Comparison of ENCODE assay signal across 9 mouse cellular contexts in genomic region chr9:122248168-122248567, GRCm38 (mm10). TPM values are rescaled to one million over a fixed set of nuclear protein-coding genes. Genes with fewer than 3 reads are reported as not detected.
DNase-seq lines count a peak whose midpoint lies in the region; ATAC-seq and TF ChIP-seq lines count a peak whose summit lies in the region.
"Had no signal": no experiment of that assay in that cellular context is flagged by ENCODE, and none has a peak within 500 bp of the region (broad histone marks: within the 10 kb centered on the region; RNA-seq: fewer than 3 reads in every experiment).

No protein-coding gene starts in this region.

- ATAC-seq in embryonic facial prominence, embryonic 11.5 days (replicated peaks; ENCODE audit: insufficient number of reproducible peaks, low FRiP score, low TSS enrichment, low read depth): no peak
- ATAC-seq in intestine, embryonic 16.5 days: peak; percentile 65; the same call in 1 of the 2 replicates
- ATAC-seq in lung, embryonic 14.5 days (ENCODE audit: insufficient read depth): peak; percentile 64
- ATAC-seq in neutrophil, adult 5-6 weeks (ENCODE audit: extremely low read depth, insufficient number of reproducible peaks, low FRiP score, poor library complexity, severe bottlenecking): peak; percentile 59; the same call in 1 of the 2 replicates

- peak; percentile 79 for TF ChIP-seq CTCF in lung, embryonic 14.5 days (IDR thresholded peaks at IDR 0.05; ENCODE audit: low read depth)

- H3K36me3 ChIP-seq in embryonic facial prominence, embryonic 11.5 days (replicated peaks; ENCODE audit: control insufficient read depth, insufficient read depth, low read depth, low read length): no peaks in the 10 kb centered on the region
- peaks cover 8% of the 10 kb centered on the region; the same call in 1 of the 2 replicates for H3K36me3 ChIP-seq in intestine, embryonic 16.5 days (ENCODE audit: control insufficient read depth, insufficient read depth, low read length)
- peaks cover 19% of the 10 kb centered on the region; the same call in 1 of the 2 replicates for H3K36me3 ChIP-seq in lung, embryonic 14.5 days (ENCODE audit: insufficient read depth)

- no peaks in the 10 kb centered on the region for H3K27me3 ChIP-seq in embryonic facial prominence, embryonic 11.5 days (ENCODE audit: control insufficient read depth, insufficient read depth, low read length)
- H3K27me3 ChIP-seq in intestine, embryonic 16.5 days (replicated peaks; ENCODE audit: control insufficient read depth, insufficient read depth, low read length): no peaks in the 10 kb centered on the region
- no peaks in the 10 kb centered on the region for H3K27me3 ChIP-seq in lung, embryonic 14.5 days (ENCODE audit: insufficient read depth, low read length)
- H3K27me3 ChIP-seq: embryonic facial prominence, embryonic 13.5 days; limb, embryonic 15.5 days had no signal

- 42% methylated on average over 8 of the region's 8 CpGs for WGBS in embryonic facial prominence, embryonic 11.5 days
- WGBS in intestine, embryonic 16.5 days: 37% methylated on average over 8 of the region's 8 CpGs
- 42% methylated on average over 8 of the region's 8 CpGs for WGBS in lung, embryonic 14.5 days

- H3K4me3 ChIP-seq in embryonic facial prominence, embryonic 11.5 days (ENCODE audit: low read depth, low read length): no peak overlapping the region
- H3K4me3 ChIP-seq in intestine, embryonic 16.5 days (ENCODE audit: low read length): no peak overlapping the region
- H3K4me3 ChIP-seq in lung, embryonic 14.5 days (ENCODE audit: low read depth, low read length): no peak overlapping the region
- H3K4me3 ChIP-seq: embryonic facial prominence, embryonic 13.5 days; limb, embryonic 15.5 days had no signal

- no peak overlapping the region for H3K27ac ChIP-seq in embryonic facial prominence, embryonic 11.5 days (replicated peaks; ENCODE audit: low read depth, low read length)
- H3K27ac ChIP-seq in intestine, embryonic 16.5 days (ENCODE audit: low read length): no peak overlapping the region
- no peak overlapping the region for H3K27ac ChIP-seq in lung, embryonic 14.5 days (ENCODE audit: low read depth)
- H3K27ac ChIP-seq: limb, embryonic 15.5 days had no signal

- DNase-seq in ovary, postnatal 36 days (ENCODE audit: low spot score): peak; percentile 36
- no peak for DNase-seq in ovary, postnatal 10 days (ENCODE audit: low spot score)
- DNase-seq in adrenal gland, postnatal 25 days: peak; percentile 43
- peak; percentile 68 for DNase-seq in embryonic facial prominence, embryonic 11.5 days (ENCODE audit: low spot score)
- DNase-seq in lung, embryonic 14.5 days: peak; percentile 72

- H3K9me3 ChIP-seq in embryonic facial prominence, embryonic 11.5 days (replicated peaks; ENCODE audit: control insufficient read depth, low read length): no peaks in the 10 kb centered on the region
- no peaks in the 10 kb centered on the region for H3K9me3 ChIP-seq in intestine, embryonic 16.5 days (ENCODE audit: control insufficient read depth, low read length)
- no peaks in the 10 kb centered on the region for H3K9me3 ChIP-seq in lung, embryonic 14.5 days (ENCODE audit: low read depth, low read length)
- H3K9me3 ChIP-seq: embryonic facial prominence, embryonic 13.5 days; limb, embryonic 15.5 days had no signal

- H3K9ac ChIP-seq in embryonic facial prominence, embryonic 11.5 days (replicated peaks; ENCODE audit: low read length): no peak overlapping the region
- H3K9ac ChIP-seq in intestine, embryonic 16.5 days (ENCODE audit: low read depth, low read length): no peak overlapping the region
- H3K9ac ChIP-seq in lung, embryonic 14.5 days: no peak overlapping the region
- H3K9ac ChIP-seq: embryonic facial prominence, embryonic 13.5 days; limb, embryonic 15.5 days had no signal

- no peaks in the 10 kb centered on the region for H3K4me1 ChIP-seq in embryonic facial prominence, embryonic 11.5 days (ENCODE audit: control insufficient read depth, insufficient read depth, low read length)
- H3K4me1 ChIP-seq in intestine, embryonic 16.5 days (ENCODE audit: control insufficient read depth, insufficient read depth, low read length): no peaks in the 10 kb centered on the region
- H3K4me1 ChIP-seq in lung, embryonic 14.5 days (ENCODE audit: insufficient read depth): no peaks in the 10 kb centered on the region

- no peak overlapping the region for H3K4me2 ChIP-seq in embryonic facial prominence, embryonic 11.5 days (ENCODE audit: low read depth, low read length)
- no peak overlapping the region for H3K4me2 ChIP-seq in intestine, embryonic 16.5 days (ENCODE audit: low read depth, low read length)
- no peak overlapping the region for H3K4me2 ChIP-seq in lung, embryonic 14.5 days
- H3K4me2 ChIP-seq: embryonic facial prominence, embryonic 13.5 days; limb, embryonic 15.5 days had no signal

RNA-seq across cellular contexts. Expression of gene Ano10, which starts 46.1 kb away (rescaled TPM):
- 82.0 and 86.6 TPM in 2 replicates for total RNA-seq in adrenal gland, postnatal 25 days (2021)
- polyA plus RNA-seq in embryonic facial prominence, embryonic 11.5 days (2014; fragmentation: Nextera tagmentation; extraction: Ambion mirVana): 35.2 and 40.1 TPM in 2 replicates
- 37.9 and 39.7 TPM in 2 replicates for polyA plus RNA-seq in intestine, embryonic 16.5 days (2015; fragmentation: Nextera tagmentation; extraction: Ambion mirVana)
- 31.5 and 38.4 TPM in 2 replicates for polyA plus RNA-seq in lung, embryonic 14.5 days (2014; fragmentation: Nextera tagmentation; extraction: Ambion mirVana)
- 21.6 and 24.4 TPM in 2 replicates for total RNA-seq in neutrophil, adult 5-6 weeks (2017)
